19 mouse cellular contexts compared by ENCODE assay signal in the genomic region with DNA sequence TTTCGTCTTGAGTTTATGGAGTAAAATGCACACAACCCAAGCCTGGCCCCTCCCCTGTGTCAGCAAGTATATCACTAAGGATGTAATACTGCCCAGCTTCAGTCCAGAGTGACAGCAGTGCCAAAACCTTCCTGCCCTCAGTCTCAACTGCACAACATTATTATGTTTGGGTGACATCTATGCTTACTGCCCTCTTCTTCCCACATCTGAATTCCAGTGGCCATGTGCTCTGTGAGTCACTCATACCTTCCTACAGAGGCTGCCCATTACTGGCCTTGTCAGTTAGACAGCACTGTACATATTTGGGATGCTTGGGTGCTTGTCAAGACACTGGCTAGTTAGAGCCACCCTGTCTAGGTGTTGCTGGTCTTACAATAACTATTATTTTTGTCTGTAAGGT. TPM values are rescaled to one million over a fixed set of nuclear protein-coding genes. Genes with fewer than 3 reads are reported as not detected.
DNase-seq lines count a peak whose midpoint lies in the region; ATAC-seq lines count a peak whose summit lies in the region.
"Had no signal": no experiment of that assay in that cellular context is flagged by ENCODE, and none has a peak within 500 bp of the region (broad histone marks: within the 10 kb centered on the region; RNA-seq: fewer than 3 reads in every experiment).

No protein-coding gene starts in this region.

- DNase-seq in adrenal gland, adult 2 months: peak; percentile 40
- DNase-seq in adrenal gland, postnatal 36 days: no peak
- no peak for DNase-seq in heart, embryonic 10.5 days (ENCODE audit: low spot score)
- DNase-seq in heart, adult 11 months: no peak
- DNase-seq in embryo, embryonic 10 days (ENCODE audit: low spot score): no peak
- DNase-seq in frontal cortex, postnatal 14 days (ENCODE audit: low spot score in 2 of 2): no peak
- DNase-seq: cerebellum, postnatal 10 days; kidney, adult 9 months; lung, postnatal 10 days; right cerebral cortex, adult 18-20 months; thymus, adult 2 months had no signal

- H3K27ac ChIP-seq in heart, embryonic 10.5 days: peak overlapping the region; percentile 23; the same call in 1 of the 2 replicates
- H3K27ac ChIP-seq: embryonic facial prominence, embryonic 10.5 days; limb, embryonic 15.5 days had no signal

- no peaks in the 10 kb centered on the region for H3K27me3 ChIP-seq in heart, embryonic 10.5 days (ENCODE audit: insufficient read depth, poor library complexity, severe bottlenecking)
- H3K27me3 ChIP-seq in megakaryocyte, embryonic 14.5 days (replicated peaks): no peaks in the 10 kb centered on the region
- H3K27me3 ChIP-seq: limb, embryonic 15.5 days had no signal

- peaks cover 78% of the 10 kb centered on the region for H3K4me1 ChIP-seq in heart, embryonic 10.5 days
- peaks cover 100% of the 10 kb centered on the region for H3K4me1 ChIP-seq in megakaryocyte, embryonic 14.5 days

- 92% methylated on average over 1 of the region's 1 CpGs for WGBS in heart, embryonic 10.5 days

- ATAC-seq in megakaryocyte, adult 5-6 weeks (ENCODE audit: poor library complexity, severe bottlenecking): no peak
- ATAC-seq: forebrain, embryonic 16.5 days had no signal

- no peaks in the 10 kb centered on the region for H3K9me3 ChIP-seq in heart, embryonic 10.5 days
- no peaks in the 10 kb centered on the region for H3K9me3 ChIP-seq in megakaryocyte, embryonic 14.5 days
- H3K9me3 ChIP-seq: embryonic facial prominence, embryonic 10.5 days; limb, embryonic 15.5 days had no signal

- H3K4me3 ChIP-seq in heart, embryonic 10.5 days: no peak overlapping the region
- peak overlapping the region; percentile 79 for H3K4me3 ChIP-seq in megakaryocyte, embryonic 14.5 days (replicated peaks)
- H3K4me3 ChIP-seq: embryonic facial prominence, embryonic 10.5 days; erythroblast, embryonic 14.5 days; limb, embryonic 15.5 days had no signal

- peaks cover 32% of the 10 kb centered on the region for H3K36me3 ChIP-seq in heart, embryonic 10.5 days
- peaks cover 97% of the 10 kb centered on the region for H3K36me3 ChIP-seq in megakaryocyte, embryonic 14.5 days (replicated peaks; ENCODE audit: low read length)

RNA-seq across cellular contexts. Expression of a gene that starts 10.1 kb away (rescaled TPM):
- 10 to 100 TPM; 41.3 to 44.0 TPM for total RNA-seq in adrenal gland, adult 2 months (2021)
- 66.4 and 70.6 TPM in 2 replicates for polyA plus RNA-seq in adrenal gland, adult 2 months (2012; rRNA removed)
- total RNA-seq in adrenal gland, postnatal 36 days (2021): 10 to 100 TPM; 49.0 to 49.7 TPM
- 117 and 155 TPM in 2 replicates for polyA plus RNA-seq in heart, embryonic 10.5 days (2016; fragmentation: Nextera tagmentation; extraction: Ambion mirVana)
- 115 and 286 TPM in 2 replicates for polyA plus RNA-seq in megakaryocyte, embryonic 14.5 days (2012; ENCODE audit: insufficient read depth, low replicate concordance)
- total RNA-seq in megakaryocyte, adult 5-6 weeks (2015): 21.7 and 22.3 TPM in 2 replicates
- 28.4 and 35.0 TPM in 2 replicates for total RNA-seq in megakaryocyte, adult 5-6 weeks (2017)

RNA-seq across cellular contexts. Expression of a gene that starts 13.9 kb away (rescaled TPM):
- total RNA-seq in adrenal gland, adult 2 months (2021): 1 to 10 TPM; 1.6 to 2.5 TPM
- 1.5 and 2.0 TPM in 2 replicates for polyA plus RNA-seq in adrenal gland, adult 2 months (2012; rRNA removed)
- 1 to 10 TPM; 3.5 to 4.7 TPM for total RNA-seq in adrenal gland, postnatal 36 days (2021)
- polyA plus RNA-seq in heart, embryonic 10.5 days (2016; fragmentation: Nextera tagmentation; extraction: Ambion mirVana): 24.0 and 30.0 TPM in 2 replicates
- polyA plus RNA-seq in megakaryocyte, embryonic 14.5 days (2012; ENCODE audit: insufficient read depth, low replicate concordance): 17.0 and 33.8 TPM in 2 replicates
- 8.1 and 9.6 TPM in 2 replicates for total RNA-seq in megakaryocyte, adult 5-6 weeks (2015)
- 18.3 and 22.2 TPM in 2 replicates for total RNA-seq in megakaryocyte, adult 5-6 weeks (2017)

RNA-seq across cellular contexts. Expression of a gene that starts 20.8 kb away (rescaled TPM):
- 10 to 100 TPM; 87.3 to 90.5 TPM for total RNA-seq in adrenal gland, adult 2 months (2021)
- 179 and 197 TPM in 2 replicates for polyA plus RNA-seq in adrenal gland, adult 2 months (2012; rRNA removed)
- total RNA-seq in adrenal gland, postnatal 36 days (2021): 100 to 1,000 TPM in 1 of 2 experiments, 10 to 100 TPM in 1; 79.6 to 104 TPM
- 69.5 and 111 TPM in 2 replicates for polyA plus RNA-seq in heart, embryonic 10.5 days (2016; fragmentation: Nextera tagmentation; extraction: Ambion mirVana)
- polyA plus RNA-seq in megakaryocyte, embryonic 14.5 days (2012; ENCODE audit: insufficient read depth, low replicate concordance): 4.4 and 22.7 TPM in 2 replicates
- 23.2 and 28.6 TPM in 2 replicates for total RNA-seq in megakaryocyte, adult 5-6 weeks (2015)
- total RNA-seq in megakaryocyte, adult 5-6 weeks (2017): 95.5 and 112 TPM in 2 replicates

RNA-seq across cellular contexts. Expression of a gene that starts 20.9 kb away (rescaled TPM):
- total RNA-seq in adrenal gland, adult 2 months (2021): 1 to 10 TPM; 5.6 TPM
- polyA plus RNA-seq in adrenal gland, adult 2 months (2012; rRNA removed): 5.2 and 8.4 TPM in 2 replicates
- total RNA-seq in adrenal gland, postnatal 36 days (2021): 1 to 10 TPM; 5.1 to 7.6 TPM
- polyA plus RNA-seq in heart, embryonic 10.5 days (2016; fragmentation: Nextera tagmentation; extraction: Ambion mirVana): 7.7 and 8.0 TPM in 2 replicates
- 0.21 TPM in 1 of 2 replicates, not detected in the other for polyA plus RNA-seq in megakaryocyte, embryonic 14.5 days (2012; ENCODE audit: insufficient read depth, low replicate concordance)
- 0.25 and 0.62 TPM in 2 replicates for total RNA-seq in megakaryocyte, adult 5-6 weeks (2015)
- total RNA-seq in megakaryocyte, adult 5-6 weeks (2017): 0.22 and 0.24 TPM in 2 replicates
- polyA plus RNA-seq: erythroblast, embryonic 14.5 days had no signal

RNA-seq across cellular contexts. Expression of a gene that starts 40.0 kb away (rescaled TPM):
- total RNA-seq in adrenal gland, adult 2 months (2021): 1 to 10 TPM; 1.0 to 2.7 TPM
- 2.3 and 2.7 TPM in 2 replicates for polyA plus RNA-seq in adrenal gland, adult 2 months (2012; rRNA removed)
- total RNA-seq in adrenal gland, postnatal 36 days (2021): 1 to 10 TPM; 1.1 to 1.3 TPM
- 8.4 and 23.2 TPM in 2 replicates for polyA plus RNA-seq in heart, embryonic 10.5 days (2016; fragmentation: Nextera tagmentation; extraction: Ambion mirVana)
- not detected in 2 replicates for polyA plus RNA-seq in megakaryocyte, embryonic 14.5 days (2012; ENCODE audit: insufficient read depth, low replicate concordance)
- total RNA-seq in megakaryocyte, adult 5-6 weeks (2015): not detected in 2 replicates
- not detected in 2 replicates for total RNA-seq in megakaryocyte, adult 5-6 weeks (2017)
- total RNA-seq: gastrocnemius, adult 8-10 months; hematopoietic stem cell, adult 5-6 weeks had no signal
- polyA plus RNA-seq: erythroblast, embryonic 14.5 days had no signal
